Mouse (Mus musculus) liver, embryonic 12.5 days (tissue): ENCODE results near the gene Prss37. TPM values are rescaled to one million over a fixed set of nuclear protein-coding genes. Genes with fewer than 3 reads are reported as not detected.

Experiments
- polyA plus RNA-seq: library from polyadenylated mRNA; unstranded; fragments of >200 nt; fragmentation: Nextera tagmentation; extraction: Ambion mirVana; gene quantifications from 2 replicates; pipeline ENCODE4 v1.2.1, GENCODE M21; 2016

Prss37 gene
- polyA plus RNA-seq, 1 experiment from 2014 or later, result not detected

Other genes starting within 250 kb of the Prss37 start
- gene Agk, start 194.3 kb downstream of the Prss37 start, polyA plus RNA-seq, result 20.3 and 21.3 TPM in 2 replicates
- 2.2 and 2.3 TPM in 2 replicates for gene E330009J07Rik, start 83.4 kb downstream of the Prss37 start, polyA plus RNA-seq
- gene Wee2, start 80.4 kb downstream of the Prss37 start, polyA plus RNA-seq, result not detected in 2 replicates
- gene Ssbp1, start 48.2 kb downstream of the Prss37 start, polyA plus RNA-seq, result 107 and 108 TPM in 2 replicates
- gene Tas2r137, start 28.3 kb downstream of the Prss37 start, polyA plus RNA-seq, result not detected in 2 replicates
- gene Tas2r108, start 26.0 kb downstream of the Prss37 start, polyA plus RNA-seq, result not detected in 2 replicates
- gene Olfr461, start 35.5 kb upstream of the Prss37 start, polyA plus RNA-seq, result not detected in 2 replicates
- gene Olfr460, start 50.0 kb upstream of the Prss37 start, polyA plus RNA-seq, result not detected in 2 replicates
- gene Clec5a, start 66.3 kb upstream of the Prss37 start, polyA plus RNA-seq, result 2.5 and 2.8 TPM in 2 replicates
- not detected in 2 replicates for gene Tas2r138, start 93.8 kb upstream of the Prss37 start, polyA plus RNA-seq
- gene Mgam, start 109.3 kb upstream of the Prss37 start, polyA plus RNA-seq, result 0.35 TPM in 2 replicates